Mouse (Mus musculus): ENCODE measurements around the gene Cryga. TPM values are rescaled to one million over a fixed set of nuclear protein-coding genes. Genes with fewer than 3 reads are reported as not detected.
"Not testable (repeated sequence)": the region's sequence is repeated elsewhere in the genome, so short reads cannot be mapped to it uniquely, and the experiment has no call there.

Cryga gene
- total RNA-seq, 2 experiments from 2014 or later, result not detected

GRCm38 (mm10) chr1:65096953-65097352, 6.2 kb downstream of the Cryga start:
- intact Hi-C loops (cut with DNase I), result no loop called here
- no peak for DNase-seq

GRCm38 (mm10) chr1:65091566-65091965, 11.6 kb downstream of the Cryga start:
- no peak for DNase-seq
- intact Hi-C loops (cut with DNase I), result no loop called here

- intact Hi-C loops (cut with DNase I), result no loop called here
- no peak for DNase-seq
Observed at GRCm38 (mm10) chr1:65090370-65090769, 12.8 kb downstream of the Cryga start.

GRCm38 (mm10) chr1:65088567-65089356, 14.4 kb downstream of the Cryga start:
- DNase-seq, result no peak
- intact Hi-C loops (cut with DNase I), result no loop called here

- no peak for DNase-seq
- intact Hi-C loops (cut with DNase I), result no loop called here
Observed at GRCm38 (mm10) chr1:65082188-65082587, 21.0 kb downstream of the Cryga start, which contains the start of gene Crygb. Gene Crygb, minus strand, starts transcription at chr1:65082288.

GRCm38 (mm10) chr1:65075607-65076006, 27.6 kb downstream of the Cryga start:
- peak; percentile 4 to 11 for DNase-seq
- intact Hi-C loops (cut with DNase I), result loop anchor here (2.0 kb wide), 1 partner anchor 29 kb away; no protein-coding TSS in a partner anchor

GRCm38 (mm10) chr1:65073589-65073988, 29.6 kb downstream of the Cryga start, which contains the start of gene Crygc:
Gene Crygc, minus strand, starts transcription at chr1:65073689.
- DNase-seq, result no peak
- intact Hi-C loops (cut with DNase I), result no loop called here

GRCm38 (mm10) chr1:65067842-65068241, 35.3 kb downstream of the Cryga start:
- intact Hi-C loops (cut with DNase I), result no loop called here

GRCm38 (mm10) chr1:65064201-65064600, 39.0 kb downstream of the Cryga start:
- intact Hi-C loops (cut with DNase I), result no loop called here
- DNase-seq, result no peak

More at GRCm38 (mm10) chr1:65067842-65068241, 35.3 kb downstream of the Cryga start:
- DNase-seq, result no peak

GRCm38 (mm10) chr1:65063352-65063751, 39.8 kb downstream of the Cryga start, which contains the start of gene Crygd:
Gene Crygd, minus strand, starts transcription at chr1:65063452.
- DNase-seq, result no peak
- intact Hi-C loops (cut with DNase I), result no loop called here

- intact Hi-C loops (cut with DNase I), result no loop called here
- no peak for DNase-seq
Observed at GRCm38 (mm10) chr1:65052140-65052539, 51.0 kb downstream of the Cryga start.

GRCm38 (mm10) chr1:65051696-65052095, 51.5 kb downstream of the Cryga start:
- intact Hi-C loops (cut with DNase I), result no loop called here
- no peak for DNase-seq

- DNase-seq; intact Hi-C loops (cut with DNase I): not testable (repeated sequence)
Observed at GRCm38 (mm10) chr1:65050952-65051351, 52.2 kb downstream of the Cryga start, which contains the start of gene Cryge. Gene Cryge, minus strand, starts transcription at chr1:65051149.

Other genes with a start within 250 kb of the Cryga start
- 10 to 100 TPM in 1 of 2 experiments, 1 to 10 TPM in 1; 8.8 to 10.7 TPM for gene Plekhm3, start 146.5 kb downstream of the Cryga start, total RNA-seq (2021)
- under 1 TPM; 0.30 to 0.38 TPM for gene Akr1cl, start 70.6 kb downstream of the Cryga start, total RNA-seq (2021)
- gene Cryge, start 52.2 kb downstream of the Cryga start, total RNA-seq (2021), result not detected
- not detected for gene Crygd, start 39.9 kb downstream of the Cryga start, total RNA-seq (2021)
- gene Crygc, start 29.7 kb downstream of the Cryga start, total RNA-seq (2021), result not detected
- not detected for gene Crygb, start 21.1 kb downstream of the Cryga start, total RNA-seq (2021)
- gene Gm28845, start 16.2 kb upstream of the Cryga start, total RNA-seq (2021), result not detected
- gene D630023F18Rik, start 19.8 kb upstream of the Cryga start, total RNA-seq (2021), result not detected
- 10 to 100 TPM; 48.1 to 51.8 TPM for gene Idh1, start 83.1 kb upstream of the Cryga start, total RNA-seq (2021)
- 10 to 100 TPM; 15.3 to 17.3 TPM for gene Pikfyve, start 83.3 kb upstream of the Cryga start, total RNA-seq (2021)
- gene Pth2r, start 178.7 kb upstream of the Cryga start, total RNA-seq (2021), result not detected